Mouse (Mus musculus) telencephalon, adult 2 months (tissue): Measurements from ENCODE around the gene Smim22.
A peak's percentile ranks its signal among the peaks of the same experiment; 100 is the strongest.

Experiments used
- DNase-seq: peaks from one replicate; pipeline ENCODE4 v3.0.0-alpha.2; 2011; ENCODE audit warnings: low read depth, low spot score

Gene Smim22

GRCm38 (mm10) chr16:5008076-5008475, 988 bp downstream of the Smim22 start:
- no peak for DNase-seq

GRCm38 (mm10) chr16:5010371-5010935, 3.4 kb downstream of the Smim22 start:
- DNase-seq = no peak

GRCm38 (mm10) chr16:5011285-5011684, 4.2 kb downstream of the Smim22 start:
- no peak for DNase-seq

GRCm38 (mm10) chr16:5012036-5013005, 5.2 kb downstream of the Smim22 start:
- DNase-seq = no peak

- peak; percentile 99 for DNase-seq
These were observed 6.2 kb downstream of the Smim22 start, which contains the start of gene Rogdi for GRCm38 (mm10) chr16:5013054-5013838. Gene Rogdi (minus strand): TSS chr16:5013553.

GRCm38 (mm10) chr16:5014578-5014977, 7.5 kb downstream of the Smim22 start:
- no peak for DNase-seq

GRCm38 (mm10) chr16:5024021-5024420, 16.9 kb downstream of the Smim22 start:
- DNase-seq = no peak

GRCm38 (mm10) chr16:5029847-5030246, 22.8 kb downstream of the Smim22 start:
- DNase-seq = no peak

GRCm38 (mm10) chr16:5035591-5035990, 28.5 kb downstream of the Smim22 start:
- no peak for DNase-seq

- no peak for DNase-seq
These were observed 29.7 kb downstream of the Smim22 start for GRCm38 (mm10) chr16:5036649-5037234.

- DNase-seq = no peak
These were observed 38.2 kb downstream of the Smim22 start for GRCm38 (mm10) chr16:5045322-5045721.

- DNase-seq = no peak
These were observed 42.2 kb downstream of the Smim22 start for GRCm38 (mm10) chr16:5049182-5049773.

- DNase-seq = peak; percentile 98
These were observed 42.7 kb downstream of the Smim22 start, which contains the start of the genes Glyr1 and Ubn1 for GRCm38 (mm10) chr16:5049774-5050234. Gene Glyr1 (minus strand): TSS chr16:5049863. Gene Ubn1 (plus strand): TSS chr16:5050057.

GRCm38 (mm10) chr16:5050251-5051110, 43.4 kb downstream of the Smim22 start:
- no peak for DNase-seq
